Mouse (Mus musculus) 416B (cell line): ENCODE measurements around the gene Lef1.
A peak's percentile ranks its signal among the peaks of the same experiment; 100 is the strongest.

Source experiments
- DNase-seq: peaks from one replicate; pipeline ENCODE4 v3.0.0; 2011; ENCODE audit warnings: low read depth

Gene Lef1

DNA sequence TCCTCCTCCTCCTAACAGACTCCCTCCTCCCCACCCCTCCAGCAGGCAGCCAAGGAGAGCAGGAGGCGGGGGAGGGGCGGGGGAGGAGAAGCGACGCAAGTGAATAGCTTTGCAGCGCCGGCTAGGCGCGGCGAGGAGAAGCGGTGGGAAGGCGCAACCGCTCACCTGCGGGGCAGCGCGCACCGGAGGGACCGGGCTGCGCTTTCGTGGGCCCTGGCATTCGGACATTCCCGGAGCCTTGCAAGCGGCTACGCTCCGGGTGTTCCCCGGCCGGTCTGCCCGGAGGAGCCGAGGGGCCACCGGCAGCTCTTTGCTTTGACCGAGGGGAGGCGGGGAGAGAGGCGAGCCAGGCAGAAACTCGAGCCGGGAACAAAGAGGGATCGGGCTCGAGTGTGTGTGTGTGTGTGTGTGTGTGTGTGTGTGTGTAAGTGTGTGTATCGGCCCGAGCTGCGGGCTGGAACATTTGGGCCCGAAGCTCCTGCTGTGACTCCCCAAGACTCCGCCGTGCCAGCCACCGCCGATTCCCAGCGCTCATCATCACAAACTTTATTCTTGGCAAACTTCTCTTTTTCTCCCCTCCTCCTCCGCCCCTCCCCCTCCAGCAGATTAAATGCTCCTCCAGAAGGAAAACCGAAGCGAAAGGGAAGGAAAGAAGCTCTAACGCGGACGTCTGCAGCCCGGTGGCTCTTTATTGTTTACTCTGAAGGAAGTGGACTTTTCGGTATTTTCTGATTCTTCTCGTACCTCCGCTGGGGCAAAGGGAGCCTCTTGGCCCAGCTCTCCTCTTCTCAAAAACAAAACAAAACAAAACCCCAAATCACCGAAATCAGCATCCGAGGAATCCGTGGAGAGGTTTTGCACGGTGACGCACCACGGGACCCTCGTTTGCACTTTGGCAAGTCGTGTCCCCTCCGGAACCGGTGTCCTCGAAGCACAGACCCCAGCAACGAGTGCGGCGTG, at the start of gene Lef1:
Gene Lef1 (plus strand): TSS at position 281 of the 960 bp plus-strand sequence.
- no peak for DNase-seq

DNA sequence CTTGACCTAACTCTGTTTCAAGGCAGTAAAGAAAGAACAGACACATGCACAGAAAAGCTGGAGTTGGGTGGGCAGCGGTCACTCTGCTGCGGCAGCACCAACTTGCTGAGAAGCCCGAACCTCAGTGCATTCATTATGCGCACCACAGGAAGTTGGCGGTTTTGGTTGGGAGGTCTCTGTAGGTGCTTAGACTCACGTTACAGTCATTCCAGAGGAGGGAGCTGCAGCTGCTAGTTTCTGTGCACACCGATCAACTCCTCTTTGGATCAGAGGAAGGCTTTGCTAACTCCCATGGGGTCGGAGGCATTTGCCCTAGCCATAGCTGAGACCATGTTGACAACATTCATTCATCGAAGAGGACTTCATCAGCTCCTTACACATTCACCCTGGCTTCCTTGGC, 45.3 kb upstream of the Lef1 start:
- DNase-seq = no peak

DNA sequence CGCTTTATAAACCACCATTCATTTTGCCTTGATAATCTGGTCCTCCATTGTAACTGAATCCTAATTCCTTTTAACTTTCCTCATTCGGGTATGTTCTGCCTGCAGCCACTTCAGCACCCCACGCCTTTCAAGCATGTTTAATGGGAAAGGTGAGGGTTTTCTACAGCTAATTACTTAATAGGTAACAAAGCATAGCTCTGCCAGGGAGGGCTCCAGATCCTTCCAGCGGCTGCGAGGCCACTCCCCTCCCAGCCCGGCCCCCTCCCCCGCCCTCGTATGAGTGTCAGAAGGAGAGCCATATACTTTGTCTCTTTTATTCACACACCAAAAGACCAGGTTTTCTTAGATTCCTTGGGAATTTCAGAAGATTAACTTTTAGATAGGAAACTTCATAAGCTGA, 44.1 kb upstream of the Lef1 start:
- no peak for DNase-seq

DNA sequence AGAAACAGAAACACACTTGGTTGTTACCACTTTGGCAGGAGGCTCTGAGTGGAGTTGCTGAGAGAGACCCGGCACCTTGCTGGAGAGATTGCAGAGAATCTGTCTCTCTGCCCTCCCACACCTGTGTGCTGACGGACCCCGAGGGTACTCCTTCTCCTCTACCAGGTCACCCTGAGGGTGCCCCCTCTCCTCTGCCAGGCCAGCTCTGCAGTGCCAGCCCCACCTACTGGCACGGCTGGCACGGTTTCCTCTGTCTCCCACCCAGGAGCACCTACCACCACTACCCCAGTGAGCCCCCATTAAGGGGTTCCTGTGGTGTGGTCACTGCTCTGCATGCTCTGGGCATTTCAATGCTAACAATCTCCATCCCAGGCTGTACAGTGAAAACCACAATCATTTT, 42.3 kb upstream of the Lef1 start:
- DNase-seq = no peak

DNA sequence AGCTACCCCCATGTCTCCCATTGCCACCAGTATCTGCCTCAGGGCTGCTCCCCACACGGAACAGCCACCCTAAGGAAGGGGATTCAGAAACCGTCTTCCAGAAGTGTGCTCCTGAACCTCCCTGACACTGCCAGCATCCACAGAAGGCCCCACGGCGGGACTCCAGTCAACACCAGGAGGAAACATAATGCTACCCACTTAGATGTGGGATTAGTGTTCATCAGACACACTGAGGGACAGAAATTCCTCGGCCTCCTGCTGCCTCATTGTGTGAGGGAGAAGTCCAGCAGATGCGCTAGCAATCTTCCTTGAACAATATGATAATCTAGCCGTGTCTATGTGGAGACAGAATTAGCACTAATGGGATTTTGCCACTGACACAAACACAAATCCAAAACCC, 40.1 kb upstream of the Lef1 start:
- DNase-seq = no peak

DNA sequence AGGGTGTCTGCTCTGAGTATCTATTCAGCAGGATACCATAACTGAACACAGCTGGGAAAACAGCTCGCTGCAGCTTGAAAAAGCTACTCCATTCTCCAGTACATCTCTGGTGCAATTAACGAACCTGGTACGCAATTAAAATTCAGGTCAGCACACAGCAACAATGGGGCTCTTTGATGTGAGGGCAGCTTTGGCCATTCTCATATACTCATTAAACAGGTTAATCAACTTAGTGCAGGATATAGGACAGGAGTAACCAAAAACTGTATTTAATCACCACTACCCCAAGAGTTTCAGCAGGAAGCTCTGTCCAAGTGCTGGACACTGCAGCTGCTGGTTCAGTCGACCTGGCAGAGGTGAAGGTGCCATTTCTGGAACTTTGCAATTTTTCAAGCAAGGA, 37.6 kb upstream of the Lef1 start:
- DNase-seq = no peak

DNA sequence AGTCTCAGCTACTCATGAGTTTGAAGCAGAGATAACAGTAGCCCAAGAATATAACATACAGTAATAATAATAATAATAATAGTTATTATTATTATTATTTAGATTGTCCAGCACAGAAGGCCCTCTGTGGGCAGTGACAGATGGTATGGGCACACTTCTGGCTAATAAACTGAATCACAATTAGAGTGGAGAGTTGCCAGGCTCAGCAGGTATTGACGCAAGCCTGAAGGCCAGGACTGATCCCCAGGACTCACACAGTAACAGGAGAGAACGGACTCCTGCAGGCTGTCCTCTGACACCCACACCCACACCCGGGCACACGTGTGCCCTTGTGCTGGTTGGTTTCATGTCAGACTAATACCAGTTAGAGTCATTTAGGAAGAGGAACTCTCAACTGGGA, 36.3 kb upstream of the Lef1 start:
- DNase-seq = no peak

DNA sequence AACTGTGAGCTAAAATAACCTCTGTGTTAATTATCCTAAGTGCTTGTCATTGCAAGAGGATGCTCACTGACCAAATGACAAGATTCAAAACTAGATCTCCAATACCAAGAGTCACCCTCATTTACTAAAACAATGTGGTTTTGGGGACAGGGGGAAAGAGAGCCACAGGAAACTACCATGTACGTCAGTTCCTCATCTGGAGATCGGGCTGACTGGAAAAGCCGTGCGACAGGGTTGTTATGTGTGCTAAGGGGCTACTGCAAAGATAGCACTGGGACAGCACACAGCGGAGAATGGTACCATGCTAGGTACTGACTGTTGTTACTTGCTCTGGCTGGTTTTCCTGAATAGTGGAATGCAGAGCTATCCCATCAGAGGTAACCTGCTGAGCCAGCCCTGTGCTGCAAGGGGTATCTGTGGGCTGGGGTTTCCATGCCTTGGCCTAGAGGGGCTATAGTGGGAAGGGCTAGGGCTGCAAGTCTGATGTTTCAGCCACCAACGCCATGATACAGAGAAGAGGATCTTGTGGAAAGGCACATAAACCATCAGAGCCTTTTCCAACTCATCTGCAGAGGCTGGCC, 32.1 kb upstream of the Lef1 start:
- DNase-seq = no peak

DNA sequence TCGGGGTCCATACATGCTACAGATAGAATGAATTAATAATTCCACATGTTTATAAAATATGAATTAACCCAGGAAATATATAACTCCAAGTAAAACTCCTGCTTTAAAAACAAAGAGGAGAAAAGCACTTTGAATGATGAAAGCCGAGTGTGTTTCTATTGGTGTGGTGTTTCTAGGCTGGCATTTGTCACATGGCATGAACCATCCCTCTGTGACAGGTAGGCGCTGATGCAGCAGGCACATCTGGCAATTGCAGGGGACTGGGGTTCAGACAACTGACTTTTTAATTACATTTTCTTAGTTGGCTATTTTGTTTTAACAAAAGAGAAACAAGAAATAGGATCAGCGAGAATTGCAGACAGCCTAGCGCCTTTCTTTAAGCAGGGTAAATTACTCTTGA, 31.6 kb upstream of the Lef1 start:
- DNase-seq = no peak

DNA sequence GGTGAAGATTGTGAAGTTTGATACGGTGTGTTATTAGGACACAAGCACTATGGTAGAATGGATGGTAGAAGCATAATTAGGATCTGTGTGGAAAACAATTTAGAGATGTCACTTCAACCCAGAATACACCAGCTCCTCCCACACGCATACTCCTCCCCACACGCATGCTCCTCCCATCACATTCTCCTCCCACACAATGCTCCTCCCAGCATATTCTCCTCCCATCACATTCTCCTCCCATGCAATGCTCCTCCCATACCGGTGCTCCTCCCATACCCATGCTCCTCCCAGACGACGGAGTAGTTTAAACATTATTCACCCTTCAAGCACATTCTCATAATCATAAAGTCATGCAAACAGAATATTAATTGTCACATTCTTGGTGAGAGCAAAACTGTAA, 26.5 kb upstream of the Lef1 start:
- DNase-seq = no peak

DNA sequence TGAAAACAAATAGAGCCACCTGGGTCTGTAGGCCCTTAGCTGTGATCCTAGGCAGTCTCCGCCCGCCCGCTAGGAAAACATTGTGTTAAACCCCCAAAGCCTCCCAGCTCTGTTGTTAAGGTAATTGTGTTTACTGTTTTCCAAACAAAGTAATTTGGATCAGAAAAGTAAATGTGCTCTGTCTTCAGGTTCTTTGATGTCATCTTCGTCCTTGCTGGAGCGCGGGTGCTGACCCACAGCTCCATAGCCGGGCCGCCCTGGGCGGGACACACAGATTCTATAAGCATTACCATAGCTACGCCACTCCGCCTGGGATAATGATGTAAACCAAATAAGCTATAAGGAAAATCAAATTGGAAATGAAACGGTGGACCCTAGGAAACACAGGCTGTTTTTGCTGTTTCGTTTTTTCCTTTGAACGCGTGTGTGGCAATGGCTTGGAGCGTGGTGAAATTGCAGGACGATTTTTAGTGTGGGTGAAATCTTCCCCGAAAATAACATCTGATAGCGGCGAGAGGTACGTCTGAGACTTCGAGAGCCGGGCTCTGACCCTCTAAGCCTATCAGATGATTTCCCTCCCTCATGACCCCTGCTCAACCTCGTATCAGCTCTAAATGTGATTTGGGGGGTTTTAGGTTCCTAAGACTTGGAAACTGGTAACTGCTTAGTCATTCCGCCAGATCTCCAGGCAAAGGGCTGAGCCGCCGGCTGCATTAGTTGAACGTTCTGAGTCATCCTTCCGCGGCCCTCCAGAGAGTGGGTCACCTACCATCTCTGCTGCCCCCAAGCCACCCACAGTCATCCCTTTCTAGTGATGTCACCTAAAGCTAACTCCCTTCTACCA, 25.3 kb upstream of the Lef1 start:
- peak; percentile 8 for DNase-seq

DNA sequence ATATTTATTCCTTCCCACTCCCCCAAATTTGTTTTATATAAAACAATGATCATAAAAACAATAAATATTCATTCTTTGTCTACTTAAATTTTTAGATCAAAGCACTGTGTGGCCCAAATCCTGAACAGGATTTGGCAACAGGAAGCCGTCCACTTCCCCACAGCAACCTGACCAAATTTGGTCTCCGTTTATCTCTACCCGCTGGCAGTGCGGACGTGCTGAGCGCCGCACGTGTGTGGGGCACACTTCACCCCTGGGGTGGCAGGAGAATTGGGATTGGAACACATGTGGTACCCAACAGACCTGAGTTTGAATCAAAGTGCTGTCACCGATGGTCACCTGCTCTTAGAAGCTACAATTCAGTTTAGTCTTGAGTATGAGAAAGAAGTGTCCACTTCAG, 24.3 kb upstream of the Lef1 start:
- no peak for DNase-seq

DNA sequence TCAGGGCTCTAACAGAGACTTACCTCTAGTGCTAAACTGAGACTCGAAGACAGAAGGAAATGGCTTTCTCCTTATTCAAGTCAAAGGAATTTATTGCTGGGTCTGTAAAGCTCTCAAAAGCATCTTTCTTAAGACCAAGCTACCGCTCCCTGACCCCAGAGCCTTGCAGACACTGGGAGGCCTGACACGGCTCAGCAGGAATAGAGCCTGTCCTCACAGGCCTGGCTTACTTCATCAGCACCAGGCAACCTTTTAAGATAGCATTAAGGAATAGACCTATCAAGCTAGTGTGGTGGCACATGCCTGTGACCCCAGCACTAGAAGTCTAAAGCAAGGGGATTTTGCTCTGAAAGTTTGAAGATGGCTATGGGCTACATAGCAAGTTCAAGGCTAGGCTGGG, 20.6 kb upstream of the Lef1 start:
- DNase-seq = no peak

DNA sequence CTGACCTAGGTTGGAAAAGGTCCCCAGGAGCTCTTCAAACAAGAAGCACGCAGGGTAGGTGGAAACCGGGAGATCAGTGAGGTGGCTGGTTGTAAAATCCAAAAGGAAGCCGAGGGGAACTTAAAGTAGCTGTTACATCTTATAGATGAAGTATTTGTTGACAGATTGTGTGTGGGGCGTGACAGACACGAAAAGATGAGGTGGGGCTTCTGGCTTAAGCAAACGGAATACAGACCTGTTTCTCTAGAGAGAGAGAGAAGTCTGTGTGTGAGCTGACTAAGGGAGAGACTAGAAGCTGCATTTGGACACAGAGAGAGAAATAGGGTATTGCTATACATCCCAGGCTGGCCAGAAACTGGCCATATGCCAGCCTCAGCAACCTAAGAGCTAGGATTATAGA, 18.2 kb upstream of the Lef1 start:
- DNase-seq = no peak

DNA sequence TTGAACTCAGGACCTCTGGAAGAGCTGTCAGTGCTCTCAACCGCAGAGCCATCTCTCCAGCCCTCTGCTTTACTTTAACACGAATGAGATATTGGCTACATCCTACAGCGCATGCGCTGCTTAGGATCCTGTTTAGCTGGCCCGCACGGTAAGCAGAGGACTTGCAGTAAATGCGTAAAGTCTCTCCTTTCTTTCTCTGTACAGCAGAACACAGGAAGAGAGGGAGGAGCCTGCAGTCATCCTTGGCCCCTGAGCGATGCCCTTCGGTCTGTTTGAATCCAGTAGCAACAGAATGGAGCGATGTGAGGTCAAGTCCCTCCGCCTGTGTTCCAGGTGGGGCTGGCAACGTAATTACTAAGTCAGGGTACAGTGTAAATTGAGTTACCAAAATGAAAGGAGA, 16.5 kb upstream of the Lef1 start:
- DNase-seq = no peak

DNA sequence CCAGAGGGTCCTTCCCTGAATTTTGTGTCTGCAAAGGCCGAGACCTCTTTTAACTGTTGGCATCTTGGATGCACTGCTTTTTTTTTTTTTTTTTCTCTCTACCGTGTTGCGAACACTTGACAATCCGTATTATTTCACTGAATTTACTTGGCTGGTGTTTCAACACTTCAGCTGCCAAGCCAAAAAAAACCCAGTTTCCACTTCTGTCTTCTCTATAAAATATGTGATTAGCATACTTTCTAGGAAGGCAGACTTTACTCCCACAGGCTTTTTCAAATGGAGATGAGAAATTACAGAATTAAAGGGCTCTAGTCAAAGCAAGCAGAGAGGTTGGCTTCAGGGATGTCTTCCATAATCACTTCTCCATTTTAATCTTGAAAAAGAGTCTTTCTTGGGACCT, 14.2 kb upstream of the Lef1 start:
- no peak for DNase-seq

DNA sequence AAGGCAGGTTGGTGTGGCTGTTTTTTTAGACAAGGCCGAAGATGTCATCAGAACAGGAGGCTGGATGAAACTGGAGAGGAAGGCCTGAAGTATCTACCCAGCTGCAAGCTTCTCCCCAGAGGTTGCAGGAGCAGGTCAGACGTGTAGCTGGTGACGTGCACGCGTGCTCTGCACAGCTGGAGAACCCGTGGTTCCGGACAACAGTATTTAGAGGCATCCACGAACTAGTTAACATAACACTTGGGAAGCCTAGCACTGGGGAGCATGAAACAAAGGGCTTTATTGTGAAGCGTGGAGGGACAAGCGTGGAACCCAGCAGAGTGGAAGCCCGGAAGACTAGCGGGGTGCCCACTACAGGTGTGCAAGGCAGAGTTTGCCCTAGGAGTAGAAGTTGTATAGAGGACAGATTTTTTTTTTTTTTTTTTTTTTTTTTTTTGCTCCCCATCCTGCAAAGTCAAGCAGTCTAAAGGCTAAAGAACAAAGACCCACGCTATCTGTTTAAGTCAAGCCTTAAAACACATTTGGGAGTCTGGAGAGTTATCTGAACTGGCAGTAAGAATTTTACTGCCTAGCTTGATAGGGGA, 8.0 kb upstream of the Lef1 start:
- DNase-seq = no peak

DNA sequence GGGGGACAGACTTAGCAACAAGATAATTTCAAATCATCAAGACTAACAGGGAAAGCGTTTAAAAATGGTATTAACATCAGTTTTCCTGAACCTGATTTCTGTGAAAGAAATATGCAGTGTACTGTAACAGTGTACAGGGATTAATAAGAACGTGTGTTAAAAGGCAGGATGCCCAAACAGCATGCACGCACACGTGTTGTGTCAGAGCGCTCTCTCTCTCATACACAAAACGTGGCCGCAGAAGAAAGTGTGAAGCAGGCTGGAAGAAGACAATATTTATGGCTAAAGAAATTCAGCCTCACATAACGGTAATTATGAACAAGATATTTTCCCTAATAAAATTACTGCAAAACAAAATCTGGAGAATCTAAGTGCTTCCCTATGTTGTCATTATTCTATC, 4.9 kb upstream of the Lef1 start:
- no peak for DNase-seq

DNA sequence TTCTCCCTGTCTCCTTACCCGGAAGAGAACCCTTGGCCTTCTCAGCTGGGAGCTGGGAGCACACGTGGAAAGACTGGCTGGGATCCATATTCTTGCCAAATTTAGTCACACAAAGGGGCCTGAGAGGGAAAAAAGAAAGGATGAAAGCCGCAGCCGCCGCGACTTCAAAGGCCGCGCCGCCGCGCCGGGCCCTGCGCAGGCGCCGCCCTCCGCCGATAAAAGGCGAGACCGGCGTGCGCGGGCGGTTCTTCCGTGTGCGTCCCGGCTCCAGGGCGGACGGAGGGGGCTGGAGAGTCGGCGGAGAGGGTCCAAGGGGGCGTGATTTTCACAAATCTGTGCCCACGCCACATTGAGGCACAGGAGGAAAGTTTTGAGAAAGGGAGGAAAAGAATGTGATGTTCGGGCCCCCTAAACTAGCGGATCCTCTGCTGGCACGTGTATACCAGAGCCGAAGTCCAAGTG, 4.3 kb upstream of the Lef1 start:
- DNase-seq = no peak

DNA sequence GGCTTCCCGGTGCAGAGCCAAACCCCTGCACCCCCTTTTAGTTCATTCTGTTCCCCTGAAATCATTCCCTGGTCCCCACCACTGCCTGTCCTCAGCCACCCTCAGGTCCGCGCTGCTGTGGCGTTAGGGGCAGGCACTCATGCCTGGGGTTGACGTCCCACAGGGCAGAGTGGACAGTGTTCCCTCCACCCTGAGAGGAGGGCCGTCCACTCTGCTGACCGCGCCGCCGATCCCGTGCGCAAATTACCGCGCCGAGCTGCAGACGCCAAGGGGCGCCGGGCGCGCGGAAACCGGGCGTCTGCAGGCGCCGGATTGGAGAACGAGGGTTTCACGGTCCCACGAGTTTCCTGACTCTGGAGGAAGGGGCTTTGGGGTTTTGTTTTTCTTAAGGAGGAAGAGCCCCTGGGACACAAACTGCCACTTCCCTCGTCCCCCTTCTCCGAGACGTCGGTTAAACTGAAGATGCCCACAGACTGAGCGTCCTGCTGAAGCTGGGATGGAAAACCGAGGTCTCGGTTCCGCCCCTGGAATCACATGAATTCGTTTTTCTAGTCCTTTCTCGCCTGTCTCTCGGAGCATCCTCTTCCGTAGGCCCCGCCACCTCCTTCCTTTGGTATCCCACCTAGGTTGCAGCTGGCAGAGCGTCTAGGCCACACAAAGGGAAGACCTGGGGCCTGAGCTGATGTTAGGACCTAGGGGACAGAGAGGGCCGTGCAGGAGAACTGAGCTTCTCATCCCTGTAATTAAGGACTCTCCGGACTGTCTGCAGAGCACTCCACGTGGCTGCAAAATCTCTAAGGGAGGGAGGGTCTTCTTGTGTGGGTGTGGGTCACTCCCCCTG, 3.6 kb upstream of the Lef1 start:
- DNase-seq = no peak

DNA sequence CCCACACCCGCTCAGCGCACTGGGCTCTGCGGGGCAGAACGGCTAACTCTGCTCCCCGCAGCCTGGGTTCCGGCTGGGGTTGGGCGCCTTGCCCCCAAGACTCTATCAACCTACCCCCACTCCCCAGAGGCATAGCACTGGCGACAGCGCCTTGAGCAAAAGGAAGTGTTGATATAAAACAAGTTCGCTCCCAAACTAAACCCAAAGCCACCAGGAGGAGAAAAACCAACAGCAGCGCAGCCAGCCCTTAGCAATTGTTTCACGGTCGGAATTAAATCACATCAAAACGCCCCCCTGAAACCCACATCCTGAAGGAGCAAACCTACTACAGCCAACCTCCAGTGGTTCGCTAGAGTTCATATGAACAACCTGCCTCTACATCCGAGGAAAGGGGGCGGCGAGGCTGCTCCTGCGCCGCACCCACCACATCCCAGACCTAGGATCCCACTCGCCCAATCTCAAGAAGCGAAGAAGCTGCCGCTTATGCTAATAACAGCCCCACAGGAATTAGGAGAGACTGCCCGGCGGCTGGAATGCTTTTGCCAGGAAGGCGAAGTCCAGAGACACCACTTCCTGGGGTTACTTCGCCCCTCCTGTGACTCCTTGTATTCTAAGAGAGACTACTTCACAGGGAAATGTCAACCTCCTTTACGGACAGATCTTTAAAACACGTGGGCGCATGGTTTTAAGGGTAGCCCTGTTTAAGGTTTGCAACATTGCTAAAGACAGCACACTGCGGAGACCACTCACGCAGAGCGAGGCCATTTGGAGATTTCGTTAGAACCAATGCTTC, 2.8 kb upstream of the Lef1 start:
- no peak for DNase-seq
